Mouse (Mus musculus) G1E (cell line): ENCODE data around the gene Col26a1. TPM values are rescaled to one million over a fixed set of nuclear protein-coding genes. Genes with fewer than 3 reads are reported as not detected.

Experiments
- ATAC-seq: 2 replicates; pipeline ENCODE4 v1.8.0; 2016; ENCODE audit warnings: mild to moderate bottlenecking; ENCODE audit not compliant: insufficient number of reproducible peaks, poor library complexity, low FRiP score, severe bottlenecking; ENCODE audit errors: extremely low read depth
- DNase-seq: peaks from one replicate; pipeline ENCODE4 v3.0.0; 2012; ENCODE audit warnings: low spot score
- H3K27me3 ChIP-seq: 2 replicates; pipeline ENCODE4 v1.6.1; 2012; ENCODE audit warnings: mild to moderate bottlenecking, low read length, inconsistent platforms; ENCODE audit not compliant: insufficient read depth
- H3K36me3 ChIP-seq: replicated peaks from 2 replicates; pipeline ENCODE3; 2012; ENCODE audit warnings: mild to moderate bottlenecking, inconsistent platforms
- H3K4me1 ChIP-seq: 2 replicates; pipeline ENCODE4 v1.6.1; 2012; ENCODE audit warnings: low read depth, low read length, inconsistent platforms, mixed read lengths; ENCODE audit not compliant: insufficient read depth
- H3K4me3 ChIP-seq: 2 replicates; pipeline ENCODE4 v1.5.1; 2012; ENCODE audit warnings: low read depth, mild to moderate bottlenecking, inconsistent platforms, low read length, moderate library complexity, mixed read lengths
- H3K9me3 ChIP-seq: replicated peaks from 2 replicates; pipeline ENCODE4 v1.6.1; 2012; ENCODE audit warnings: inconsistent platforms
- CTCF ChIP-seq: IDR thresholded peaks from 2 replicates; pipeline ENCODE4 v1.5.1; 2012; ENCODE audit warnings: low read depth, low read length, inconsistent platforms, mixed read lengths
- GATA1 ChIP-seq: IDR thresholded peaks from 2 replicates; pipeline ENCODE4 v1.6.1; 2012; ENCODE audit warnings: borderline replicate concordance, low read length, inconsistent platforms, mixed read lengths
- GATA2 ChIP-seq: IDR thresholded peaks from 2 replicates; pipeline ENCODE4 v1.6.1; 2012; ENCODE audit warnings: low read depth, low read length, inconsistent platforms, borderline replicate concordance
- POLR2AphosphoS5 ChIP-seq: IDR thresholded peaks from 2 replicates; pipeline ENCODE4 v1.6.1; 2012; ENCODE audit warnings: low read depth, low read length, inconsistent platforms; ENCODE audit not compliant: insufficient replicate concordance
- TAL1 ChIP-seq: conservative IDR thresholded peaks from 2 replicates; pipeline ENCODE4 v1.6.1; 2012; ENCODE audit warnings: low read depth, low read length, inconsistent platforms, mixed read lengths
- polyA plus RNA-seq: library from polyadenylated mRNA; stranded (reverse); fragments of >175 nt; gene quantifications from 2 replicates; pipeline ENCODE4 v1.2.3, GENCODE M21; 2012
- total RNA-seq, 2 experiments: library from RNA; stranded (forward) in 1 of 2; stranded (reverse) in 1 of 2; fragments of 200-1000 nt in 1 of 2; fragments of >200 nt in 1 of 2; fragmentation: Nextera tagmentation in 1 of 2; gene quantifications; 2 replicates each; pipeline ENCODE4 v1.2.3; 2014 to 2017

The Col26a1 gene
- total and polyA plus RNA-seq, 3 experiments = 0.38 TPM; not detected in 2

DNA sequence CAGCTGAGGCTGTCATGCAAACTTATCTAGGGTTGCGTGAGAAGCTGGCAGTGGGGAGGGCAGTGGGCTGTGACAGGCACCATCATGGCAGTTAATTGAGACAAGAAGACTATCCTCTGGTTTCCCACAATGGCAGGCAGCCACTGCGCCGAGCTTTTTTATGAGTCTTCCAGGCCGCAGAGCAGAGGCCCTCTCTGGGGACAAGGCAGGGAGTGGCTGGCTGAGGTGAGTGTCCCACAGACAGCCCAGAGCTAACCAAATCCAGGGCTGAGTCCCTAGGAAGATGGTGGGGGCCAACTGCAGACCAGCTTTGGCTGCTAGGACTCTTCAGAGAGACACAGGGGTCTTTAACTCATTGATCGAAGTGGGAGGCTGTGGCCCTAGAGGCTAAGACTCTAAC lies 186.5 kb downstream of the Col26a1 start:
- no peaks in the 10 kb centered on the region for H3K27me3 ChIP-seq
- no peak for DNase-seq
- no peak overlapping the region for H3K4me3 ChIP-seq
- no peak for ATAC-seq
- TF ChIP-seq GATA1 (no peak), TAL1 (no peak), CTCF (no peak), GATA2 (no peak), POLR2AphosphoS5 (no peak)
- H3K4me1 ChIP-seq = no peaks in the 10 kb centered on the region
- no peaks in the 10 kb centered on the region for H3K36me3 ChIP-seq
- H3K9me3 ChIP-seq = no peaks in the 10 kb centered on the region

DNA sequence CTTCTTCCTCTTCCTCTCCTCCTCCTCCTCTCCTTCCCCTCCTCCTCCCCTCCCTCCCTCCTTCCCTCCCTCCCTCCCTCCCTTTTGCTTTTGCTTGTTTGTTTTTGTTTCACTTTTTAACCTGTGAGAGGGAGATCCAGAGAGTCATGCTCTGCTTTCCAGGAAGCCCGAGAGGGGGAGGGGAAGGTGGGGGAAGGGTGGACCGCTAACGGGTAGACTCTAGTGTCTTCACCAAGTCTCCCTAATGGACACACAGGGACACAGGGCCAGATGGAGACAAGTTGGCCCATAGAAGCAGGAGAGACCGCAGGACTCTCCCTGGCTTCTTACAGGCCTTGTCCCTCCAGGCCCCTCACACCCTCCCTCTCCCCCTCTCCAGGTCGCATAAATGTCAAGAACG lies 188.0 kb downstream of the Col26a1 start:
- H3K27me3 ChIP-seq = no peaks in the 10 kb centered on the region
- no peaks in the 10 kb centered on the region for H3K36me3 ChIP-seq
- ATAC-seq (no peak), DNase-seq (no peak)
- H3K9me3 ChIP-seq = no peaks in the 10 kb centered on the region
- H3K4me3 ChIP-seq = no peak overlapping the region
- TF ChIP-seq CTCF (no peak), GATA2 (no peak), POLR2AphosphoS5 (no peak), TAL1 (no peak), GATA1 (no peak)
- no peaks in the 10 kb centered on the region for H3K4me1 ChIP-seq

DNA sequence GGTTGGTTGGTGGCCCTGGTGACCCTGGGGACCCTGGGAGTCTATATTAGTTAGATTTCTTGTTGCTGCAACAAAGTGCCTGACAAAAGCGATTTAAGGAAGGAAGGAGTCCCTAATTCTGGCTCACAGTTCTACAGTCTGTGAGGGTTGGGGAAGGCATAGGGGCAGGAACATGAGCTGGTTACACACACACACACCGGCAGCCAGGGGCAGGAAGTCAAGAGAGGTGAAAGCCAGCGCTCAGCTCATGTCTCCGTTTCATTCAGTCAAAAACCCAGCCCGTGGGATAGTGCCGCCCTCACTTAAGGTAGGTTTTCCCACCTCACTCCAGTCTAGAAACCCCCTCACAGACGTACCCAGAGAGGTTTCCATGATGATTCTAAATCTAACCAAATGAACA lies 189.6 kb downstream of the Col26a1 start:
- Histone ChIP-seq H3K4me3 (no peak overlapping the region), H3K36me3 (no peaks in the 10 kb centered on the region), H3K4me1 (no peaks in the 10 kb centered on the region), H3K27me3 (no peaks in the 10 kb centered on the region), H3K9me3 (no peaks in the 10 kb centered on the region)
- ATAC-seq (no peak), DNase-seq (no peak)
- TF ChIP-seq GATA2 (no peak), TAL1 (no peak), POLR2AphosphoS5 (no peak), CTCF (no peak)

DNA sequence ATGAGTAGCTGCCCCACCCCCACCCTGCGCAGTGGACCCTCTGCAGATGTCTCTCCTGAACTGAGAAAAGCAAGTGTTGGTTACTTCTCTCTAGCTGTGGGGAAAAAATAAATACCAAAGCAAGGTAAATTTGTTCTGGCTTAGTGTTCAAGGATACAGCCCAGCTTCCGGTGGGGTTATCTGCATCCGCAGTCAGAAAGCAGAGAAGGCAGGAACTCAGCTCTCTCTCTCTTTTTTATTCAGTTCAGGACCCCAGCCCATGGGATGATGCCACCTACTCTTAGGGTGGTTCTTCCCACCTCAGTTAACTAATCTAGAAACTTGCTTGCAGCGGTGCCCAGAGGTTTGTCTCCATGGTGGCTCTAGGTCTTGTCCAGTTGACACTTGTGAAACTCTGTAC lies 190.2 kb downstream of the Col26a1 start, which contains the start of gene Myl10:
TSS of gene Myl10 (plus strand) at position 363 of the 400 bp plus-strand sequence.
- H3K27me3 ChIP-seq = no peaks in the 10 kb centered on the region
- H3K9me3 ChIP-seq = no peaks in the 10 kb centered on the region
- no peak for TF ChIP-seq CTCF
- H3K4me3 ChIP-seq = no peak within 1 kb of the TSS
- no peak for ATAC-seq
- DNase-seq = no peak
- no peaks in the 10 kb centered on the region for H3K36me3 ChIP-seq
- H3K4me1 ChIP-seq = no peaks in the 10 kb centered on the region

Other genes starting within 250 kb of the Col26a1 start
- not detected in 2 replicates for gene Myl10, start 190.1 kb downstream of the Col26a1 start, total RNA-seq (2014; fragmentation: Nextera tagmentation)
- not detected in 2 replicates for gene Myl10, start 190.1 kb downstream of the Col26a1 start, total RNA-seq (2017)
- gene Myl10, start 190.1 kb downstream of the Col26a1 start, polyA plus RNA-seq = not detected in 2 replicates
- 10.5 and 16.6 TPM in 2 replicates for gene Ift22, start 24.9 kb upstream of the Col26a1 start, total RNA-seq (2014; fragmentation: Nextera tagmentation)
- gene Ift22, start 24.9 kb upstream of the Col26a1 start, total RNA-seq (2017) = 5.6 and 6.1 TPM in 2 replicates
- 3.9 and 6.5 TPM in 2 replicates for gene Ift22, start 24.9 kb upstream of the Col26a1 start, polyA plus RNA-seq
- 143 and 157 TPM in 2 replicates for gene Fis1, start 70.1 kb upstream of the Col26a1 start, total RNA-seq (2014; fragmentation: Nextera tagmentation)
- gene Fis1, start 70.1 kb upstream of the Col26a1 start, total RNA-seq (2017) = 152 and 170 TPM in 2 replicates
- gene Fis1, start 70.1 kb upstream of the Col26a1 start, polyA plus RNA-seq = 439 and 593 TPM in 2 replicates
- 1.6 TPM in 1 of 2 replicates, not detected in the other for gene Cldn15, start 83.4 kb upstream of the Col26a1 start, total RNA-seq (2014; fragmentation: Nextera tagmentation)
- 0.05 TPM in 1 of 2 replicates, not detected in the other for gene Cldn15, start 83.4 kb upstream of the Col26a1 start, total RNA-seq (2017)
- gene Cldn15, start 83.4 kb upstream of the Col26a1 start, polyA plus RNA-seq = 0.08 and 0.13 TPM in 2 replicates
- gene Plod3, start 103.8 kb upstream of the Col26a1 start, total RNA-seq (2014; fragmentation: Nextera tagmentation) = 21.4 and 39.8 TPM in 2 replicates
- 19.7 and 20.7 TPM in 2 replicates for gene Plod3, start 103.8 kb upstream of the Col26a1 start, total RNA-seq (2017)
- 33.1 and 33.9 TPM in 2 replicates for gene Plod3, start 103.8 kb upstream of the Col26a1 start, polyA plus RNA-seq
- gene Znhit1, start 104.8 kb upstream of the Col26a1 start, total RNA-seq (2014; fragmentation: Nextera tagmentation) = 88.7 and 113 TPM in 2 replicates
- 35.5 and 43.4 TPM in 2 replicates for gene Znhit1, start 104.8 kb upstream of the Col26a1 start, total RNA-seq (2017)
- gene Znhit1, start 104.8 kb upstream of the Col26a1 start, polyA plus RNA-seq = 247 and 287 TPM in 2 replicates
- not detected in 2 replicates for gene Vgf, start 143.2 kb upstream of the Col26a1 start, total RNA-seq (2014; fragmentation: Nextera tagmentation)
- 0.06 and 0.11 TPM in 2 replicates for gene Vgf, start 143.2 kb upstream of the Col26a1 start, total RNA-seq (2017)
- gene Vgf, start 143.2 kb upstream of the Col26a1 start, polyA plus RNA-seq = 0.56 and 0.59 TPM in 2 replicates
- gene Ap1s1, start 162.9 kb upstream of the Col26a1 start, total RNA-seq (2014; fragmentation: Nextera tagmentation) = 36.8 and 37.5 TPM in 2 replicates
- 104 and 115 TPM in 2 replicates for gene Ap1s1, start 162.9 kb upstream of the Col26a1 start, total RNA-seq (2017)
- 136 and 173 TPM in 2 replicates for gene Ap1s1, start 162.9 kb upstream of the Col26a1 start, polyA plus RNA-seq
- 76.9 and 92.3 TPM in 2 replicates for gene Serpine1, start 189.1 kb upstream of the Col26a1 start, total RNA-seq (2014; fragmentation: Nextera tagmentation)
- 18.6 and 20.4 TPM in 2 replicates for gene Serpine1, start 189.1 kb upstream of the Col26a1 start, total RNA-seq (2017)
- gene Serpine1, start 189.1 kb upstream of the Col26a1 start, polyA plus RNA-seq = 1.1 and 1.9 TPM in 2 replicates
- gene Trim56, start 233.0 kb upstream of the Col26a1 start, total RNA-seq (2014; fragmentation: Nextera tagmentation) = 29.7 and 55.3 TPM in 2 replicates
- 25.8 and 34.1 TPM in 2 replicates for gene Trim56, start 233.0 kb upstream of the Col26a1 start, total RNA-seq (2017)
- gene Trim56, start 233.0 kb upstream of the Col26a1 start, polyA plus RNA-seq = 16.7 and 19.2 TPM in 2 replicates